Mouse (Mus musculus) cortical plate, adult 2 months (tissue): ENCODE measurements around the gene Alg5. TPM values are rescaled to one million over a fixed set of nuclear protein-coding genes. Genes with fewer than 3 reads are reported as not detected.
"Not testable (repeated sequence)": the region's sequence is repeated elsewhere in the genome, so short reads cannot be mapped to it uniquely, and the experiment has no call there.

Experiments used
- H3K27ac ChIP-seq: fragments of 200-500 bp; 2 replicates; pipeline ENCODE4 v1.5.1; 2012; ENCODE audit warnings: low read length, control low read depth, inconsistent platforms; ENCODE audit not compliant: insufficient read depth
- H3K4me1 ChIP-seq: fragments of 200-500 bp; 2 replicates; pipeline ENCODE4 v1.6.1; 2011; ENCODE audit warnings: low read length; ENCODE audit not compliant: control insufficient read depth, insufficient read depth
- H3K4me3 ChIP-seq: fragments of 200-500 bp; 2 replicates; pipeline ENCODE4 v1.5.1; 2011; ENCODE audit warnings: mild to moderate bottlenecking, low read length, control low read depth; ENCODE audit not compliant: insufficient read depth
- CTCF ChIP-seq: fragments of 200-500 bp; IDR thresholded peaks from 2 replicates; pipeline ENCODE4 v1.5.1; 2011; ENCODE audit warnings: mild to moderate bottlenecking, control low read depth, low read length; ENCODE audit not compliant: insufficient read depth; ENCODE audit errors: extremely low read depth
- POLR2A ChIP-seq: fragments of 200-500 bp; IDR thresholded peaks from 2 replicates; pipeline ENCODE4 v1.6.1; 2011; ENCODE audit warnings: mild to moderate bottlenecking, low read length, control low read depth; ENCODE audit not compliant: insufficient read depth; ENCODE audit errors: extremely low read depth
- polyA plus RNA-seq: library from polyadenylated mRNA; depleted of rRNA; stranded (reverse); fragments of >200 nt; gene quantifications from 2 replicates; pipeline ENCODE4 v1.2.3, GENCODE M21; 2012; rRNA removed

Gene Alg5
- 23.2 and 24.6 TPM in 2 replicates for polyA plus RNA-seq

- peaks cover 3% of the 10 kb centered on the region for H3K4me1 ChIP-seq
- peak; percentile 68 for TF ChIP-seq CTCF
- peak; percentile 63; the same call in 1 of the 2 replicates for TF ChIP-seq POLR2A
- peak within 1 kb of the TSS; percentile 98 for H3K4me3 ChIP-seq
- peak within 1 kb of the TSS; percentile 98 for H3K27ac ChIP-seq
Observed at GRCm38 (mm10) chr3:54735247-54736046, at the start of gene Alg5, which contains the start of gene Exosc8. Gene Alg5 (plus strand): TSS chr3:54735539. Gene Exosc8 (minus strand): TSS chr3:54735393.

GRCm38 (mm10) chr3:54687245-54687644 is 48.1 kb upstream of the Alg5 start:
- H3K27ac ChIP-seq = no peak overlapping the region
- no peaks in the 10 kb centered on the region; the same call in 1 of the 2 replicates for H3K4me1 ChIP-seq
- H3K4me3 ChIP-seq = no peak overlapping the region
- TF ChIP-seq CTCF = no peak
- no peak for TF ChIP-seq POLR2A

GRCm38 (mm10) chr3:54689091-54689490 is 46.2 kb upstream of the Alg5 start:
- H3K4me3 ChIP-seq = no peak overlapping the region
- TF ChIP-seq CTCF (no peak), POLR2A (no peak)
- no peaks in the 10 kb centered on the region; the same call in 1 of the 2 replicates for H3K4me1 ChIP-seq
- no peak overlapping the region for H3K27ac ChIP-seq

GRCm38 (mm10) chr3:54692202-54693055 is 42.9 kb upstream of the Alg5 start, which contains the start of gene Supt20:
Gene Supt20 (plus strand): TSS chr3:54692807.
- H3K27ac ChIP-seq = 0 out of 2 replicates have a peak within 1 kb of the TSS, but pooled peaks have one; percentile 66
- TF ChIP-seq CTCF (no peak), POLR2A (peak; percentile 62)
- peak within 1 kb of the TSS; percentile 84 for H3K4me3 ChIP-seq
- H3K4me1 ChIP-seq = no peaks in the 10 kb centered on the region; the same call in 1 of the 2 replicates

- H3K27ac ChIP-seq = 0 out of 2 replicates have a peak overlapping the region, but pooled peaks have one; percentile 66
- H3K4me1 ChIP-seq = no peaks in the 10 kb centered on the region; the same call in 1 of the 2 replicates
- TF ChIP-seq CTCF = no peak
- no peak for TF ChIP-seq POLR2A
- peak overlapping the region; percentile 84 for H3K4me3 ChIP-seq
Observed at GRCm38 (mm10) chr3:54693056-54693415, 42.3 kb upstream of the Alg5 start.

DNA sequence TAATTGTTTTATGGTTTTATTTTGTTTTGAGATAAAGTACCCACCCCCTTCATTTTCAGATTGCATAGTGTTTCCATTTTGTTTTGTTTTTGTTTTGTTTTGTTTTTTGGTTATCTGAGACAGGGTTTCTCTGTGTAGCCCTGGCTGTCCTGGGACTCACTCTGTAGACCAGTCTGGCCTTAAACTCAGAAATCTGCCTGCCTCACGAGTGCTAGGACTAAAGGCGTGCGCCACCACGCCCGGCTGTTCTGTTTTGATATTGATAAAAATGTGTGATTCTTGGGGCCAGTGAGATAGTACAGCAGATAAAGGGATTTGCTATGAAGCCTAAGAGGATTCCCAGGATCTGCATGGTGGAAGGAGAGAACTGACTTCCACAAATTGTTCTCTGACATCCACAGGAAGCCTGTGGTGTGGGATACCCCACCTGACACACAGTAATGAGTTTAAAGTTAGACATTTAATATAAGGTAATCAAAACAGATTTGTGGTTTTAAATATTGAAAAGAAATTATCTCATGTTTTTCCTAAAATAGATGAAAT is 35.5 kb upstream of the Alg5 start:
- TF ChIP-seq POLR2A (no peak), CTCF (no peak)

DNA sequence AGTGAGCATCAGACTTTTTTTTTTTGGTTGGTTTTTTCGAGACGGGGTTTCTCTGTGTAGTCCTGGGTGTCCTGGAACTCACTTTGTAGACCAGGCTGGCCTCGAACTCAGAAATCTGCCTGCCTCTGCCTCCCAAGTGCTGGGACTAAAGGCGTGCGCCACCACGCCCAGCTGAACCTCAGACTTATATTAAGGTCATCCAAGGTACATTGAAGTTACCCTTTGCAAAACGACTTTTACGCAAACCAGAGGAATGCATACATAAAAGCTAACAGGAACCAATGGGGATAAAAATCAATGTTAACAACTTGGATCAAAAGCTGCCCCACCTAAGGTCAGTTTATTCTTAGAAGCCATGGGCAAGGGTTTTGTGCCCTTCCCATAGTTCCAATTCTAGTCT is 31.2 kb upstream of the Alg5 start:
- H3K27ac ChIP-seq, H3K4me3 ChIP-seq, H3K4me1 ChIP-seq: not testable (repeated sequence)

More for the DNA sequence above, 35.5 kb upstream of the Alg5 start:
- H3K4me1 ChIP-seq = no peaks in the 10 kb centered on the region
- H3K4me3 ChIP-seq = no peak overlapping the region
- no peak overlapping the region for H3K27ac ChIP-seq

DNA sequence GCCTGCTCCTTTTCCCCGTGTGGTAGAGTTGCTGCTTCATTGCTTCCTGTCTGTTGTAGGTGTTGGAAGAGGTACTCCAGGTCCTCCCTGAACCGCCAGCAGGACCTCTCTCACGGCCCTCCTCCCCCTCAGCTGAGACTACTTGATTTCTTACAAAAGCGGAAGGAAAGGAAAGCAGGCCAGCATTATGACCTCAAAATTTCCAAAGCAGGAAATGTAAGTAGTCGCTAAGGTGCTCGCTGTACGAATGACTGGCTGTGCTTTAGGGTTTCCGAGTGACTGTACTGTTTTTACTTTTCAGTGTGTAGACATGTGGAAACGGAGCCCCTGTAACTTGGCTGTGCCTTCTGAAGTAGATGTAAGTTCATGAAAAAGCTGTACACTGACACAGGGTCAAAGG is 26.4 kb upstream of the Alg5 start:
- no peaks in the 10 kb centered on the region for H3K4me1 ChIP-seq
- no peak overlapping the region for H3K27ac ChIP-seq
- no peak for TF ChIP-seq POLR2A
- TF ChIP-seq CTCF = no peak
- no peak overlapping the region for H3K4me3 ChIP-seq

DNA sequence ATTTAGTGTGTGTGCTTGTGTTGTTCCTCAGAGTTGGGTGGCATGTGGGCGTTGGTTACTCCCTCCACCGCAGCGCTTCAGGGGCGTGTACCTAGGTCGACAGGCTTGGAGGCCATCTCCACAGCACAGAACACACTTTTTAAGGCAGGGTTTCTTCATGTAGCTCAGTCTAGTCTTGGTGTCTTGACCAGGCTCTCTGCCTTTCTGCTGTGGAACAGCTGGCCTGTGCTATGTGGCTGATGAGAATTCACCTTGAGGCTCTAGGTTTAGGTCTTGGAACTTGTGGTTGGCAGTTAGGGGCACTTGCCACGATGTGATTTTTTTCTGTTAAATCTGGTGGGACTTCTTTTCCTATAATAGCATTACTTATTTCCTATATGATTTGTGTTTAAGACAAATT is 21.1 kb upstream of the Alg5 start, which contains the start of gene Gm21958:
TSS of gene Gm21958 (minus strand) at position 101 of the 400 bp plus-strand sequence.
- no peak for TF ChIP-seq POLR2A
- no peak for TF ChIP-seq CTCF
- Histone ChIP-seq H3K27ac (no peak within 1 kb of the TSS), H3K4me3 (no peak within 1 kb of the TSS), H3K4me1 (no peaks in the 10 kb centered on the region)

- no peak for TF ChIP-seq CTCF
- no peak for TF ChIP-seq POLR2A
- Histone ChIP-seq H3K4me1 (no peaks in the 10 kb centered on the region), H3K4me3 (no peak overlapping the region), H3K27ac (no peak overlapping the region)
Observed at GRCm38 (mm10) chr3:54715461-54715860, 19.9 kb upstream of the Alg5 start.
